Mouse (Mus musculus): Measurements from ENCODE around the gene Tap1. TPM values are rescaled to one million over a fixed set of nuclear protein-coding genes. Genes with fewer than 3 reads are reported as not detected.
"Not testable (repeated sequence)": the region's sequence is repeated elsewhere in the genome, so short reads cannot be mapped to it uniquely, and the experiment has no call there.

Tap1 gene
- polyA plus RNA-seq, 1 experiment from 2014 or later, result 1.1 TPM

DNA sequence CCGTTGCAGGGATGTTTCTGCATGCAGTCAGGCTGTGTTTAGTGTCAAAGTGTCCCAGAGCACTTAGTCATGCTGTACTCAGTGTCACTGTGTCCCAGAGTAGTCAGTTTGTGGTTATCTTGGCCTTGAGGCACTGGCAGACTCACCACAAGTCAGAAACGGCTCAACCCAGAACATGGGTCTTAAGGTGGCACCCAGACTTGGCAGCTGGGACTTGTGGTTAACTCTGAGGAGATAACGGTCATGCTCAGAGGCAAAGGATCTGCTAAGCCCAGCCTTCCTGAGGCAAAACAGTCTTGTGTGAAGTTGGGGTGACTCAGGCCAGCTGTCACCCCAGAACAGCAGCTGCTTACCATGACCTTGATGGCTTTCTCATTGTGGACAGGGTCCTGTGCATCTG lies 23.2 kb downstream of the Tap1 start:
- Histone ChIP-seq H3K9me3 (ENCODE audit: control insufficient read depth, low read length) (no peaks in the 10 kb centered on the region), H3K9ac (ENCODE audit: low read depth, low read length) (no peak overlapping the region), H3K4me3 (ENCODE audit: low read depth, low read length) (no peak overlapping the region), H3K27me3 (ENCODE audit: control insufficient read depth, insufficient read depth, low read length) (peaks cover 33% of the 10 kb centered on the region), H3K36me3 (ENCODE audit: control insufficient read depth, insufficient read depth, low read length) (no peaks in the 10 kb centered on the region), H3K27ac (ENCODE audit: low read depth, low read length) (no peak overlapping the region), H3K4me2 (replicated peaks; ENCODE audit: low read depth, low read length) (no peak overlapping the region), H3K4me1 (replicated peaks; ENCODE audit: control insufficient read depth, insufficient read depth, low read length) (no peaks in the 10 kb centered on the region)
- DNase-seq (ENCODE audit: low spot score), result no peak
- ATAC-seq (ENCODE audit: low FRiP score), result no peak
- 86% methylated on average over 3 of the region's 3 CpGs for WGBS

DNA sequence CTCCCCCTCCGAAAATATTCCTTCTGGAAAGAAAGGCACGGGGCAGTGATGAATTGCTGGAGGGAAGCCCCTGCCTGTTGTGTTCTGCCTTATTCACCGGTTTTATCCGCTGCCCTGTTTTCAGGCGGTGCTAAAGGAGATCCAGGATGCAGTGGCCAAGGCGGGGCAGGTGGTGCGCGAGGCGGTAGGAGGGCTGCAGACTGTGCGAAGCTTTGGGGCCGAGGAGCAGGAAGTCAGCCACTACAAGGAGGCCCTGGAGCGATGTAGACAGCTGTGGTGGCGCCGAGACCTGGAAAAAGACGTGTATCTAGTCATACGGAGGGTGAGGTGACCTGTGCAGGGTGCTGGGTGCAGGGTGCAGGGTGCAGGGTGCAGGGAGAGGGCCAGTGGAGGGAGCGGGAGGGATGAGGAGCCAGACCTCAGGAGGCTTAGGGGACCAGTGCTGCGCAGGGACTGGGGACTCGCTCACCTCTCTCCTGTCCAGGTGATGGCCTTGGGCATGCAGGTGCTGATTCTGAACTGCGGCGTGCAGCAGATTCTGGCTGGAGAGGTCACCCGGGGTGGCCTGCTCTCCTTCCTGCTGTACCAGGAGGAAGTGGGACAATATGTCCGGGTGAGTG lies 24.5 kb downstream of the Tap1 start:
- H3K9ac ChIP-seq (ENCODE audit: low read depth, low read length), result no peak overlapping the region
- no peak overlapping the region for H3K27ac ChIP-seq (ENCODE audit: low read depth, low read length)
- H3K4me1 ChIP-seq (replicated peaks; ENCODE audit: control insufficient read depth, insufficient read depth, low read length), result no peaks in the 10 kb centered on the region
- ATAC-seq (ENCODE audit: low FRiP score), result no peak
- H3K9me3 ChIP-seq (ENCODE audit: control insufficient read depth, low read length), result no peaks in the 10 kb centered on the region
- H3K27me3 ChIP-seq (ENCODE audit: control insufficient read depth, insufficient read depth, low read length), result peaks cover 26% of the 10 kb centered on the region
- no peak overlapping the region for H3K4me2 ChIP-seq (replicated peaks; ENCODE audit: low read depth, low read length)
- DNase-seq (ENCODE audit: low spot score), result no peak
- WGBS, result 21% methylated on average over 23 of the region's 23 CpGs
- H3K4me3 ChIP-seq (ENCODE audit: low read depth, low read length), result no peak overlapping the region
- no peaks in the 10 kb centered on the region for H3K36me3 ChIP-seq (ENCODE audit: control insufficient read depth, insufficient read depth, low read length)

DNA sequence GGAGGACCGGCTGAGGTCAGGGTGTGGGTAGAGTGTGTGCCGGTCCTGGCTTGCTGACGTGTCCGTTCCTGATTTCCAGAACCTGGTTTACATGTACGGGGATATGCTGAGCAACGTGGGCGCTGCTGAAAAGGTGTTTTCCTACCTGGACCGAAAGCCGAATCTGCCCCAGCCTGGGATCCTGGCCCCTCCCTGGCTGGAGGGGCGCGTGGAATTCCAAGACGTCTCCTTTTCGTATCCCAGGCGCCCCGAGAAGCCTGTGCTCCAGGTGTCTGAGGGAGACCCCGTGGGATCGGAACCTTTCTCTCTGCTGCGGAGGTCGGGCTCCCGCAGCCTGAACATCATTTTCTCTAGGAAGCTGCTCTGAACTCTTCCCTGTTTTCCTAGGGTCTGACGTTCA lies 26.6 kb downstream of the Tap1 start:
- Histone ChIP-seq H3K4me1 (replicated peaks; ENCODE audit: control insufficient read depth, insufficient read depth, low read length) (no peaks in the 10 kb centered on the region), H3K4me2 (replicated peaks; ENCODE audit: low read depth, low read length) (no peak overlapping the region), H3K27ac (ENCODE audit: low read depth, low read length) (no peak overlapping the region), H3K9ac (ENCODE audit: low read depth, low read length) (no peak overlapping the region), H3K27me3 (ENCODE audit: control insufficient read depth, insufficient read depth, low read length) (peaks cover 26% of the 10 kb centered on the region), H3K9me3 (ENCODE audit: control insufficient read depth, low read length) (no peaks in the 10 kb centered on the region), H3K36me3 (ENCODE audit: control insufficient read depth, insufficient read depth, low read length) (no peaks in the 10 kb centered on the region), H3K4me3 (ENCODE audit: low read depth, low read length) (no peak overlapping the region)
- 39% methylated on average over 21 of the region's 21 CpGs for WGBS
- ATAC-seq (ENCODE audit: low FRiP score), result no peak
- DNase-seq (ENCODE audit: low spot score), result no peak

DNA sequence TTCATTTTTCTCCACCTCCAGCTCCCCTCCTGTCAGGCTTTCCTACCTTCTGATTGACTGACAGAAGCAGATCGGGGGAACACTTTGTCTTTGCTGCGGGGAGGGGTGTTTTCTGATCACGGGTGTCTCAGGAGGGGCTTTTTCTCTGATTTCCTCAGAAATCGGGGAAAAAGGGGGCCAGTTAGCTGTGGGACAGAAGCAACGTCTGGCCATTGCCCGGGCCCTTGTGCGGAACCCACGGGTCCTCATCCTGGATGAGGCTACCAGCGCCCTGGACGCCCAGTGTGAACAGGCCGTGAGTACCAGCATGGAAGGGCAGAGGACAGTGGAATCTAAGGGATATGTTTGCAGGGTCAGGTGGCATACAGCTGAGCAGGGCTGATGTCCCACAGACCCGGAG lies 27.8 kb downstream of the Tap1 start:
- 84% methylated on average over 12 of the region's 12 CpGs for WGBS
- H3K4me3 ChIP-seq (ENCODE audit: low read depth, low read length), result no peak overlapping the region
- H3K36me3 ChIP-seq (ENCODE audit: control insufficient read depth, insufficient read depth, low read length), result no peaks in the 10 kb centered on the region
- H3K4me2 ChIP-seq (replicated peaks; ENCODE audit: low read depth, low read length), result no peak overlapping the region
- no peaks in the 10 kb centered on the region for H3K9me3 ChIP-seq (ENCODE audit: control insufficient read depth, low read length)
- no peak for ATAC-seq (ENCODE audit: low FRiP score)
- no peaks in the 10 kb centered on the region for H3K4me1 ChIP-seq (replicated peaks; ENCODE audit: control insufficient read depth, insufficient read depth, low read length)
- no peak overlapping the region for H3K27ac ChIP-seq (ENCODE audit: low read depth, low read length)
- H3K27me3 ChIP-seq (ENCODE audit: control insufficient read depth, insufficient read depth, low read length), result peaks cover 26% of the 10 kb centered on the region
- H3K9ac ChIP-seq (ENCODE audit: low read depth, low read length), result no peak overlapping the region
- no peak for DNase-seq (ENCODE audit: low spot score)

DNA sequence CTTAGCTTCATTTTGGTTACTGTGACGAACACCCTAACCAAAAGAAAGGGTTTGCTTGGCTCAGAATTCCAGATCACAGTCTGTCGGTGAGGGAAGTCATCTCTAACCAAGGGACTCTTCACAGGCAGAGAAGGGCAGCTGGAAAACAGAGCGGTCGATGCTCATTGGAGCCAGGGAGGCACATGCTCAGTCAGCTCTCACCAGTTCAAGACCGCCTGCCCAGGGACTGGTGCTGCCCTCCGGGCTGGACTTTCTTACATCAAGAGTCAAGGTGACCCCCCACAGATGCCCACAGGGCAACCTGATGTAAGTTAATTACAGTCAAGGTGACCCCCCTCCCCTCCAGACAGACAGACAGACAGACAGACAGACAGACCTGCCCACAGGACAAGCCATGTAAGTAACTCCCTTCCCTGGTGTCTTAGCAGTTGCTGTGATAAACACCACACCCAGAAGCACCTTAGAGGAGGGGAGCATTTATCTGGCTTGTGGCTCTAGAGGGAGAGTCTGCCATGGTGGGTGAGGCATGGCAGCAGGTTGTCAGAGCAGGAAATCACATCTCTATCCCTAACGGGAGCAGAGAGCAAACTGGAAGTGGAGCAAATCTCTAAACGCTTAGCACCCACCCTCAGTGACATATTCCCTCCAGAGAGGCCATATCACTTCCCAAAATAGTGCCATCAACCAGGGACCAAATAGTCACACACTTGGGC lies 30.0 kb downstream of the Tap1 start:
- Histone ChIP-seq H3K9ac (ENCODE audit: low read depth, low read length) (no peak overlapping the region), H3K9me3 (ENCODE audit: control insufficient read depth, low read length) (no peaks in the 10 kb centered on the region), H3K4me3 (ENCODE audit: low read depth, low read length) (no peak overlapping the region), H3K27me3 (ENCODE audit: control insufficient read depth, insufficient read depth, low read length) (peaks cover 20% of the 10 kb centered on the region), H3K36me3 (ENCODE audit: control insufficient read depth, insufficient read depth, low read length) (no peaks in the 10 kb centered on the region), H3K4me1 (replicated peaks; ENCODE audit: control insufficient read depth, insufficient read depth, low read length) (no peaks in the 10 kb centered on the region), H3K4me2 (replicated peaks; ENCODE audit: low read depth, low read length) (no peak overlapping the region), H3K27ac (ENCODE audit: low read depth, low read length) (no peak overlapping the region)
- ATAC-seq (ENCODE audit: low FRiP score) (no peak), DNase-seq (ENCODE audit: low spot score) (no peak)
- WGBS, result 92% methylated on average over 8 of the region's 8 CpGs

DNA sequence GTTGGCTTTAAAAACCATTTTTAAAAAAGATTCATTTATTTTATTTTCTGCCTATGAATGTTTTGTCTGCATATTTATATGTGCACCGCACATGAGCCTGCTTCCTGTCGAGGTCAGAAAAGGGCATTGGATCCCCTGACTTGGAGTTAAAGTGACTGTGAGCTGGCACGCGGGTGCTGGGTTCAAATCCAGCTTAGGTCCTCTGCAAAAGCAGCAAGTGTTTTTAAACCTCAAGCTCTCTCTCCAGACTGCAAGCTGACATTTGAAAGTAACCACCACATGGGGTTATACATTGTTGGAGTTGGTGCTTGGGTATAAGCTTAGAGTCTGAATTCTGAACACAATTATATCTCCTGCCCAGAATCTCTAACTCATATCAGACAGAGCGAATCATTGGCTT lies 30.6 kb downstream of the Tap1 start:
- ATAC-seq (ENCODE audit: low FRiP score), result no peak
- DNase-seq (ENCODE audit: low spot score), result no peak
- no peaks in the 10 kb centered on the region for H3K9me3 ChIP-seq (ENCODE audit: control insufficient read depth, low read length)
- no peaks in the 10 kb centered on the region for H3K36me3 ChIP-seq (ENCODE audit: control insufficient read depth, insufficient read depth, low read length)
- H3K27ac ChIP-seq (ENCODE audit: low read depth, low read length), result no peak overlapping the region
- H3K4me1 ChIP-seq (replicated peaks; ENCODE audit: control insufficient read depth, insufficient read depth, low read length), result no peaks in the 10 kb centered on the region
- peaks cover 16% of the 10 kb centered on the region for H3K27me3 ChIP-seq (ENCODE audit: control insufficient read depth, insufficient read depth, low read length)
- WGBS, result 91% methylated on average over 5 of the region's 5 CpGs
- H3K4me3 ChIP-seq (ENCODE audit: low read depth, low read length), result no peak overlapping the region
- no peak overlapping the region for H3K9ac ChIP-seq (ENCODE audit: low read depth, low read length)
- H3K4me2 ChIP-seq (replicated peaks; ENCODE audit: low read depth, low read length), result no peak overlapping the region

DNA sequence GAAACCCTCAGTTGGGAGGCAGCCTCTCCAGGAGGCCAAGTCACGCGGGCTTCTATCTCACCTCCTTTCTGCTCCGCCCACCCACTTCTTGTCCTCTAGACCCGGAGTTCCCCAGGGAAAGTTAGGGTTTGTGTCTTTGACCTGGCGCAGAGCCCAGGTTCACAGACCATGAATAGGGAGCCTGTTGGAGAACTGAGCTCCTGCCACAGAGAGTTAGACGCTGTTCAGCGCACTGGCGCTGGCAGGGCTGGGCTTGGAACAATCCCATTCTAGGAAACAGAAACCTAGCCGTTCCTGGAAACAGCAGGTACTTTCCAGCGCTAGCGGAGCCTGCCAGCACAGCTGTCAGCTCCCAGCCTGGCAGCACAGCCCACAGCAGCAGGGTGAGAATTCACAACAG lies 31.3 kb downstream of the Tap1 start:
- WGBS, result 85% methylated on average over 11 of the region's 11 CpGs
- DNase-seq (ENCODE audit: low spot score), result no peak
- Histone ChIP-seq H3K9ac (ENCODE audit: low read depth, low read length) (no peak overlapping the region), H3K27ac (ENCODE audit: low read depth, low read length) (no peak overlapping the region), H3K36me3 (ENCODE audit: control insufficient read depth, insufficient read depth, low read length) (no peaks in the 10 kb centered on the region), H3K27me3 (ENCODE audit: control insufficient read depth, insufficient read depth, low read length) (peaks cover 11% of the 10 kb centered on the region), H3K4me2 (replicated peaks; ENCODE audit: low read depth, low read length) (no peak overlapping the region), H3K9me3 (ENCODE audit: control insufficient read depth, low read length) (no peaks in the 10 kb centered on the region), H3K4me1 (replicated peaks; ENCODE audit: control insufficient read depth, insufficient read depth, low read length) (no peaks in the 10 kb centered on the region), H3K4me3 (ENCODE audit: low read depth, low read length) (no peak overlapping the region)
- no peak for ATAC-seq (ENCODE audit: low FRiP score)

DNA sequence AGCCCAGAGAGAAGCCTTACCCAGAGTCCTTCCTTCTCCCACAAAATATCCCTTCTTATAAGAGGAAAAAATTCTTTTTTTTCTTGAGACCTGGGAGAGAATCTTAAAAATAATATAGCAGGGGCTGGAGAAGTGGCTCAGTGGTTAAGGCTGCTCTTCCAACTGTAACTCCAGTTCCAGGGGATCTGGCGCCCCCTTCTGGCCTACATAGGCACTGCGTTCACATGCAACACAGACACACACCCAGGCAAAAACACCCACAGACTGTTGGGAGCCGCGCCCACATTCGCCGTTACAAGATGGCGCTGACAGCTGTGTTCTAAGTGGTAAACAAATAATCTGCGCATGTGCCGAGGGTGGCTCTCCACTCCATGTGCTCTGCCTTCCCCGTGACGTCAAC lies 31.7 kb downstream of the Tap1 start:
- DNase-seq (ENCODE audit: low spot score); H3K4me3 ChIP-seq (ENCODE audit: low read depth, low read length); H3K36me3 ChIP-seq (ENCODE audit: control insufficient read depth, insufficient read depth, low read length); ATAC-seq (ENCODE audit: low FRiP score); H3K4me1 ChIP-seq (replicated peaks; ENCODE audit: control insufficient read depth, insufficient read depth, low read length); H3K9me3 ChIP-seq (ENCODE audit: control insufficient read depth, low read length); H3K27ac ChIP-seq (ENCODE audit: low read depth, low read length); H3K4me2 ChIP-seq (replicated peaks; ENCODE audit: low read depth, low read length); H3K9ac ChIP-seq (ENCODE audit: low read depth, low read length); H3K27me3 ChIP-seq (ENCODE audit: control insufficient read depth, insufficient read depth, low read length): not testable (repeated sequence)
- WGBS, result 89% methylated on average over 8 of the region's 11 CpGs

DNA sequence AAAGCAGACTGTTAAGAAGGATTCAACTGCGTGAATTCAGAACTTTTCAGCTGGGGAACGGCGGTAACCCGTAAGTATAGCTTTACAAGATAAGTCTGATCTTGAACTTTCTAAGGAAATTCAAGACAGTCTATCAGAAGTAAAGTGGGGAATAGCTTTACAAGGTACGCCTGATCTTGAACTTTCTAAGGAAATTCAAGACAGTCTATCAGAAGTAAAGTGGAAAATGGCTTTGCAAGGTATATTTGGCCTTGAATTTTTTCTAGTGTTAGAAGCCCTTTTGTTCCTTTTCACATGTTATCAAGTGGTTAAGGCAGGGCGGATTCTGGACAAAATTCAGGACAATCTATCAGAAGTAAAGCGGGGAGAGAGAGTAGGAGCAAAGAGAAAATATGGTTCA lies 32.4 kb downstream of the Tap1 start:
- H3K4me2 ChIP-seq (replicated peaks; ENCODE audit: low read depth, low read length); DNase-seq (ENCODE audit: low spot score); H3K4me1 ChIP-seq (replicated peaks; ENCODE audit: control insufficient read depth, insufficient read depth, low read length); H3K27ac ChIP-seq (ENCODE audit: low read depth, low read length); H3K4me3 ChIP-seq (ENCODE audit: low read depth, low read length); H3K9ac ChIP-seq (ENCODE audit: low read depth, low read length); H3K36me3 ChIP-seq (ENCODE audit: control insufficient read depth, insufficient read depth, low read length); H3K27me3 ChIP-seq (ENCODE audit: control insufficient read depth, insufficient read depth, low read length); ATAC-seq (ENCODE audit: low FRiP score); H3K9me3 ChIP-seq (ENCODE audit: control insufficient read depth, low read length): not testable (repeated sequence)
- 91% methylated on average over 2 of the region's 7 CpGs for WGBS

Measured in hindbrain, embryonic 11.5 days (tissue).